Mouse (Mus musculus) cerebellum, adult 18-20 months (tissue): ENCODE data around the gene Med28.

ENCODE experiments used
- DNase-seq, 2 experiments: peaks; one replicate each; pipeline ENCODE4 v3.0.0; 2021

Med28 gene

DNA sequence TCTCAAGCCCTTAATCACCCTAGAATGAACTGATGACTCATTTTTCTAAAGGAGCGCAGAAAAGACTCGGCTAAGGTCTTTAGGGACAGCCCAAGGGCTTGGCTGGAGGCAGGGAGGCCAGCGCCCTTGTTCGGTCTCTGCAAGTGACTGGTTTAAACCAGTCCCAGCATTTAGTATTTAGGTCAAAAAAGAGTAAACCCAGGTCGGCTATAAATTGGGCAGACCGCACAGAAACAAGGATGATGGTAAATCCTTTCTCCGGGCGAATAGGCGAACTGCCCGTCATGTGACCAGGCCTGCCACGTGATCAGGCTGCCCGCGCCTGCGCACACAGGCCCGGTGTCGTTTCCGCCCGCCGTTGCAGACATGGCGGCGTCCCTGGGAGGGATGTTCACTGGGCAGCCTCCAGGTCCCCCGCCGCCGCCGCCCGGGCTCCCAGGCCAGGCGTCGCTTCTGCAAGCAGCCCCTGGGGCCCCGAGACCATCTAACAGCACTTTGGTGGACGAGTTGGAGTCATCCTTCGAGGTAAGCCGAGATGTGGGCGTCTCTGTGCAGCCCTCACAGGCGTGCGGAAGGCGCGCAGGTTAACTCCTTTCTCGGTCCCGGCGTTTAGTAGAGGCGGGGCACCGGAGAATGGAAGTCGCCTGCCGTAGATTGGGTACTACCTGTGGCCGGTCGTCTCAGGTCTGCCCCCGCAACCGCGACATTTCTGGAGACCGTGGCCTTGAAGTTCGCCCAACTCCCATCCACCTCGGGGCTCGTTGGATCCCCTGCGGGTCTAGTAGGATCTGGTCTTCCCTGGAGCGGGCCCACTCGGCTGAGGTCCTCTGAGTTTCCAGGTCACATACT lies at the start of gene Med28:
Gene Med28 (plus strand): TSS at position 270 of the 849 bp plus-strand sequence.
- DNase-seq: peak; percentile 94 to 96

DNA sequence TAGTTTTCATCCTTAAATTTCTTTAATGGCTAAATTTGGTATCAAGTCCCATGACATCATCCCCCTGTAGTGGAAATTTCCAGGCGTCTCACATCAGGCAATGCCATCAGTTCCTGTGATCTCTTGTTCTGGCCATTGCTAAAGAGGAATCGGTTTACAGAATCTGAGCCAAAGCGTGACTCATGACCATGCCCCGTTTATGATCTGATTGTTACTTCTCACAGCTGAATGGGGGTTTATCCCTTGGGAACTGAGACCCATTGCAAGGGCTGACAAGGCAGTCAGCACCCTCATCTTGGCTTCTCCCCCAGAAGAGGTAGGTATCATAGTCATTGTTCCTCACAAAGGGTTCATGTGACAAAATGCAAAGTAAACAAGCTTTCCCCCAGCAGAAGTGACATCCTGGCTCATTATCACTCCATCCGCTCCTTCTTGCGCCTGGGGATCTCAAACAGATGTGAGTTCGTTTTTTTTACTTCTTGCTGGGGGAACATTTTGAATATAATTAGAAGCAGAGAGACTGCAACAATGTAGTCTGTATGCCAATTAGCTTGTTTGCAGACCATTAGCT lies 47.1 kb upstream of the Med28 start:
- DNase-seq: no peak

DNA sequence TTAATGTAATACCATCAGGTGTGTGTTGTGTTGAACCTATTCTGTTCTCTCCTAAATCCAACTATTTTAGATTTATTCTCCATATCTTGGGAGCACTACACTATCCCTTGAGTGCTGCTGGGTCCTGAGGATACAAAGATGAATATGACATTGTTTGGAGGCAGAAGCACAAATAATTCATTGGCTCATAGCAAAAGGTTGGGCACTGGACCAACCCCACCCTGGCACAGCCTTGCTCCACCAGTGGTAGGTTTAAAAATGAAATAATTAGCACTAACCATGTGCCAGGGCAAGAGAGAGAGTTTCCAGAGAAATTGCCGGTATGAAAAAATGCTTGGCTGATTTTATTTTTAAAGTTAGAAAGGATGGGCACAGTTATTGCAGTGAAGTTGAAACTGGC lies 46.5 kb upstream of the Med28 start:
- no peak for DNase-seq

DNA sequence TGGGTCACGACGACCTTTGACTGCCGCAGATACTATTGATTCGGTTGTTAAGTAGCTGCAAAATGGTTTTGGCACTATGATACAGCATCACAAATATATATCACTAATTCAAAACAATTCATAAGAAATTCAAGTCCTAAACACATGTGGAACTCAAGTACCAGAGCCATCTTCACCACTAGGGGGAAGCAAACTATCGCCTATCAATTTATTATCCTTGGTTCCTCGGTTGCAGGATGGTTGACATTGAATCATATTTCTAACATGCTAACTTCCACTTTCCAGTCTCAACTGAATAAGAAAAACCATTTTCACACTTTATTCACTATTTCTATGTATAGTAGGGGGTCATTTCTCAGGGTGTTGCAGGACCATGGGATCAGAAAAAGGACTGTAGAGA lies 45.8 kb upstream of the Med28 start:
- peak; percentile 39 to 54 for DNase-seq

DNA sequence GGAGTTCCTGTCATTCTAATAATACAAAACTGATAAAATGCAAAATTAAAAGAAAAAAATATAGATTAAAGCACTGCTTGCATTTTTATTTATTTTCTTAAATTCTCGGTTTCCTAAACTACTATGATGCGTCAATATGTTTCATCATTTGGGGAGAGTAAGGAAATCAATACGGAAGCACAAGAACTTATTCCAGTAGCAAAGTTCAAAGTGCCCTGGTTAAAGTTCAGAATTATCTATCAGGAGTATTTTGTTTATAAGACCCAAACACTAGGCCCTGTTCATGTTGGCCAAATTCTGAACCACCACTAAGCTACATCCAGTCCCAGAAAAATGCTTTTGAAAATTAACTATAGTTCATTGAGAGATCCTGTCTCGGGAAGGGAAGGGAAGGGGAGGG lies 45.3 kb upstream of the Med28 start:
- DNase-seq: no peak

DNA sequence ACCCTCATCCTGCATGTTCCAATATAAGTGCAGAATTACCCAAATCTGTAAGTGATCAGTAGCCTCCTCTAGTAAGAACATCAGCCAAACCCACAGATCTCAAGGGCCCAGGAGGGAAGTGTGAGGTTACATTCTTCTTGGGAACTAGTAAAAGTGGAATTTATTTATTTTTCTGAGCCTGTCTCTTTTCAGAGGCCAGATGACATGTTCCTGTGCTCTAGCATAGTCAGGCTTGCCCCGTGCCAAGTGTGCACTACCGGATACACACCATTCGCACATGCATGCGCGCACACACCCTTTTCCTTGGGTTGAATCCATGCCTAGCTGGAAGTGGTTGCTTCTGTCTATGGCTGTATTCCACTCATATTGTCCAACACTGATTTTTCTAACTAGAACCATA lies 44.3 kb upstream of the Med28 start:
- no peak for DNase-seq

DNA sequence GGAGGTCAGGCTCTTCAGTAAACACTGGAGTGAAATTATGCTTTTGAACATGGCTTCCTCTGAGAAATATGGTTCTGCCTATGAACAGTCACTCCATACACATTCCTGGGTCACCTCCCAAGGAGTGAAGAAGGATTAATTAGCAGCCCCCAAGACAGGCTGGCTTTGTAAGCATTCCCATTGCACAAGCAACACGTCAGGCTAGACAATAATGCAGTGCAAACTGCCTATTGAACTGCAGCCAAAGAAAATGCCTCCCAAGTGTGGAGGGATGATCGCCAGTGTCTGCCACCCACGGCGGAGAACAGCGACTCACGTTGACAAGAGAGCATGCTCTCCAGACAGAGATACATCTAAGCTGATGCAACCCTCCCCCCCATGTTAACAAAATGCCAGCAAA lies 43.7 kb upstream of the Med28 start:
- DNase-seq: no peak

DNA sequence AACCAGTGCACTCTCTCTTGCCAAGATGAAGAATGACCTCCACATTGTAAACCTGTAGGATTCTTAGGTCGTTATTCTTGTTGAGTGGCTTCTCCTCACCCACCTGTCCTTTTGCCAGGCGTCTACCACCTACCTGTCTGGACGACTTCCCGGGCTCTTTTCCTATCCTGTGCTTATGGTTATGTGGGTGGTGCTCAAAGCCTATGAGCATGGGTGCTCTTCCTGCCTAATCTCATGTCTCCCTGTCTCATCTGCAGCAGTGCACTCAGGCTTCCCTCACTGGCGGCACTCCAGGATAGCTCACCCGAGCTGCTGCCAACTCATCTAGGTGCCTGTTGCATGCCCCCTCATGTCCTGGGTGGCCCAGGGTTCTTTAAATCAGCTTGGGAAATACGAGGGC lies 42.4 kb upstream of the Med28 start:
- no peak for DNase-seq

DNA sequence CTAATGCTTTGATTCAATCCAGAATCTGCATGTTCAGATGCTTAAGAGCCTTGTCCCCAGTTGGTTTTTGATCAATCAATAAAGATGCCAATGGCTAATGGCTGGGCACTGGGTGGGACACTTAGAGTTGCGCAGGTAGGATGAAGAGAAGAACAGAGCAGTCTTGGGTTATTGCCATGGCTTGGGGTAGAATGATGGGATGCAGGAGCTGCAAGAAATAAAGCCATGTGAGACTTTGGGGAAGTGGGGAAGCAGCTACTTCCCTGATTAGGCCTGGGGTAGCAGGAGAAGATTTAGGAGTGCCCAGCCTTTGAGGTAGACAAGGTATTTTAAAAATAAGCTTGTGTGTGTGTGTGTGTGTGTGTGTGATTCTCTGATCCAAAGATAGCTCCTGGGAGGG lies 40.0 kb upstream of the Med28 start:
- no peak for DNase-seq

DNA sequence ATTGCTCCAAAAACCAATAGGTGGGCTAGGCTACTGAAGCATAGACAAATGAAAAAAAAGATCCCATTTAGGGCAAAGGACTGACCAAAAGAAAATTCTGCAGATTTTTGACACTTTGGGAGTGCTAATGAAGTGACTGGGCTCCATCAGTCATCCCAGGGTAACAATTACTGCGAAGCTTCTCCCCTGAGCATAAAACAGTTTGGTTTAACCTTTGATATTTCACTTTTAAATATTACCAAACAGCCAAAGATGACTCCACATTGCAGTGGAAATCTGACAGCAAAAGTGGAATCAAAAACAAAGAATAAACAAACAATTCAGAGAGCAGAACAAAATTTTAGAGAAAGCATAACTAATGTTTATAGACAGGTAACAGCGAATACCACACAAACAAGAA lies 38.9 kb upstream of the Med28 start:
- DNase-seq: no peak

DNA sequence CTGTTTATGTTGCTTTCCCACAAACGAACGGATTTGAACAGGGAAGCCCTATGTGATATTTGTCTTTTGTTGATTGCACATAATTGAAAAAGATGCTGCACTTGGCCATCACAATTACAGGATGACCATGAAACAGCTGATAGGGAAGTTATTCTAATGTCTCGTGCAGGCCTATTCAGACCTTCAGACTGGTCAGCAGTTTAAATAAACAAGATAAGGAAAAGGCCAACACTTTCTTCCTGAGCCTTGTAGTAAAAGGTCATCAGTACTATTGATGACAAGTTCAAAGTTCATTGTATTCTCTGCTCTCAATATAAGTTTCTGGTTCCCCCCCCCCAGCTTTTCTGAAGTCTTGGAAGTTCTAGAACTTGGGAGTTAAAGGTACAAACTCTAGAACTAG lies 37.4 kb upstream of the Med28 start:
- DNase-seq: no peak

DNA sequence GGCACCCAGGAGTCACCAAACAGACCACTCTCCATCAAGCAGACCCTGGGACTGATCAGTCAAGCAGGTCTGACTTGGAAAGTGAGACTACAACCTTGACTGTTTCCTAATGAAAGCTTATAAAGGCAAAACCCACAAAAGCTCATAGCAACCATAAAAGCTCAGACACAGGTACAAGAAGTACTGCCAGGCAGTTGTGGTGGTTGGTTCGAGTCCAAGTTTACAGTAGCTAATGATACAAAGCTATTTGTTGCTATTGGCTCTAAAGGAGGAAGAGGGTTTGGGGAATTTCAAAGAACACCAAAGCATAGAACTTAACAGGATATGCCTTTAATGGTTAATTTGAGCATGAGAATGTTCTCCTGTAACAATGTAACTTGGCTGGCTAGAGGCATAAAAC lies 36.4 kb upstream of the Med28 start:
- DNase-seq: no peak

DNA sequence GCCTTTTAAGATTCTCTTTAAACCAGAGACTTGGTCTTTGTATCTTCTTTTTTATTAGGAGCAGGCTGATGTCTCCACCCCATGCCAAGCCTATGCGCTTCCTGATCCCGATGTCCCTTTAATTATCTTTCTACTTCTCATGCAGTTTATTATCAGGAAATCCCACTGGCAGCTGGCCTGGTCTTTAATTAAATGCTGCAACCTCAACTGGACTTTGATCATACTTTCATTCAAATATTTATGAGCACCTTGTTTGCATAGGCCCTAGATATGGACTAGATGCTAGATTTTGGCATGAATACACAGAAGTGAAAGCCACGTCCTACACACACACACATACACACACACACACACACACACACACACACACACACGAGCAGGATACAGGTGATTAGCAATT lies 28.3 kb upstream of the Med28 start:
- no peak for DNase-seq

DNA sequence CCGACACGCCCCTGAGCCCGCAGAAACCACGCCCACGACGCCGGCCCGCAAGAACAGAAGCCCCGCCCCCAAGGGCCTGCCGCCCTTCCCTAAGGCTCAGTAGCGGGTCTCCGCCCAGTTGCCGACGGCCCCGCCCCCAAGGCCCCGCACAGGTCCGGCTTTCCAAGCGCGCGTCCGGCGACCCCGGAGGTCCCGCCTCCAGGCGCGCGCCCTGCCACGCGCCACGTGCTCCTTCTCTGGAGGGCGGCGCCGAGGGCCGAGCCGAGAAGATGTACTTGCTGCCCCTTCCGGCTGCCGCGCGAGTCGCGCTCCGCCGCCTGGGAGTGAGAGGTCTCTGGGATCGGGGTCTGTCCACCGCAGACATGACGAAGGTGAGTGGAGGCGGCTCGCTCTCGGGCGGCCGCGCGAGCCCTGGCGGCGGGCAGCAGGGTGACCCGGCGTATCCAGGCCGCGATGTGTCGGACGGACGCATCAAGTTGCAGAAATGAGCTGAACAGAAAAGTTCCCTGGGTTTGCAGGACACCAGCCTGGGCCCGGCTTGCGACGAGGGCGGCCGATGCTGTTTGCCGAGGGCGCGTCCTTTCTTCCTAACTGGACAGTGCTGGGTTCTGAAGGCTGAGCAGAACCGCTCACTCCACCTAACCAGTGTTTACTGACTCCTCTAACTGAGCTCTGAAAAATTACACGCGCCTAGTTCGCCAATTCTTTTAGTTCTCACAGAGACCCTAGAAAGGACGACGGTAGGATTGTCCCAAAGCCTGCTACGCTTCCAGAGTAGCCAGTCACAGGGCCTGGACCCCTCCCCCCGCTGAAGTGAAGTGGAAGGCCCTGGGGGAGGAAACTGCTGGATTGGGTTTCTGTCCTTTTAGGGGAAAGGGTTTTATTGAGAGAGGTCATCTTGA lies 26.6 kb upstream of the Med28 start, which contains the start of gene Lap3:
Gene Lap3 (plus strand): TSS at position 184 of the 902 bp plus-strand sequence.
- DNase-seq: peak; percentile 98 to 99

DNA sequence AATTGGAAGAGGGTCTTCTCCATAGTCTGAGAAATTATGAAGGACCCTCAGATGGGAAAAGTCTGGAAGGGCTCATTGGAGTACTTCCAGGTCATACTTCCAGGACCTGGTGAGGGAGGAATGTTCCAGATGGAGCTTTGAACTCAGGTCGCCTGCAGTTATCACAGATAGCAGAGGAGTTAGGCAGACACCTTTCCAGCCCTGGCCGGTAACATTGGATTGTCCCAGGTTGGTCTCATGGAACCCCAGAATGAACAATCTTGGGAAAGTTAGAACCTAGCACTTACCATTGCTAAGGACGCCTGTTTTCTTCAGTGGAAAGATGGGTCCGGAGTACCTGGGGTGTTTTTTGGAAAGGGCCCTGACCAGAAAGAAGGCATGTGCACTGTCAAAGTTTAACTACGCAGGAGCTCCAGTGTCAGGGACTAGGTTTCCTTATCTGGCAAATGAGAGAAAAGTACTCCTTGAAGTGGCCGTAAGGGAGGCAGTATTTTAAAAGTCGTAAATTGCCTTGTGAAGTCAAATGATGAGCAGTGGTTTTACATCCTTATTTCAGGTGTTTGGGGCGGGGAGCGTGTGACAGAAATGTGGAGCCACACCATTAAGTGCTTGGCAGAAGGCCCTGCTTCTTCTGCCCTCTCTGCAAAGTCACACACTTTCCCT lies 25.8 kb upstream of the Med28 start:
- no peak for DNase-seq

DNA sequence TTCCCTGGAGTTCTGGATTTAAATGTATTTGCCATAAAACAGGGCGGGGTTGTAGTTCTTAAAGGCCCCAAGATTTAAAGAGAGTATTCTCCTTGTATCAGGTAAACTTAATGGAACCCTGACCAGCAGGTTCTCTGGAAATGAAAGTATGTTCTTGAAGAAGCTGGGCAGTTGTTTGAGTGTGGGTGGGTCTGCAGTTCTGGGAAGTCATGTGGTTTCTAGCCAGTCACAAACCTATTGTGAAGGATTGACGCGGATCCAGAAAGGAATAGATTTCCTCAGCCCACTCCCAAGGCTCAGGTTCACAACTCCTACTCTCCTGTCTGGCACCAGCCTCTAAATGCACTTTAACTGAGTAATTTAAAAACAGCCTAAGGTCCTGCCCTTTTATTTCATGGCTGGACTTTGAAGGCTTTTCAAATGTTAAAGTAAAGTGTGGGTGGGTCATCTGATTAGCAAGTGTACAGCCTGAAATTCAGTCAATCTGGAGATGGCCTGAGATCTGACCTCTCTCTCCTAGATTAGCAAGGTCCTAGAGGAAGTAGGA lies 24.5 kb upstream of the Med28 start:
- no peak for DNase-seq

DNA sequence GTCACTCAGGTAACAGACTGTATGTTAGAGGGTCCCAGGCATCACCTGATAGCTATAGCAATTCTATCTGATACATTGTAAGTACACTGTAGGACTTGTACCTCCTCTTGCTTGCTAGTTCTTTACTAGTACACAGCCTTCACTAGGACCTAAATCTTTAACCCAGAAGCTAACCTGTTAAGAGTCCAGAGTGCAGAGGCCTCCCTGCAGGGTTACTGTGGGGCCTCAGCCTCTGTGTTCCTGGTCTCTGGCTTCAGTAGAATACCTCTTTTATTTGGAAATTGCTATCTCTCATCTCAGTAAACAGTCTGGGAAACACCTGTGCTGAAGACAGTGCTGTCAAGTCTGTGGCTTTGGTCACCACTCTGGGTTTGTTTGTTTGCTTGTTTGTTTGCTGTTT lies 24.0 kb upstream of the Med28 start:
- no peak for DNase-seq

DNA sequence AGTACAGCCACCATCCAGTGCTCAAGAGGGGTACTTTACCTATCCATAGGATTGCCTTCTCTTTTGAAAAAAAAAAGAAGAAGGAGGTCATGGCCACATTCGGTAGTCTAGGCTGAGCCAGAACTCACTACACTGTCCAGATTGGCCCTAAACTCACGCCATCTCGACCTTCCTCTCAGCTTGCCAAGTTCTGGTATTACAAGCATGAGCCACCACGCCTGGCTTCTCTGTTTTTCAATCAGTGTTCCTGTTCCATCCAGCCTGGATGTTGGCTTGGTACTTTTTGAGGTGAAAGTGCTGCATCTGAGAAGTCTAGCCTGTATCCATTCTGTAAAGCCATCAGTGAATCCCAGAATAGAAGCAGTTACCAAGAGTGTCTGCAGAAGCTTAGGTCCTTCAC lies 23.6 kb upstream of the Med28 start:
- no peak for DNase-seq

DNA sequence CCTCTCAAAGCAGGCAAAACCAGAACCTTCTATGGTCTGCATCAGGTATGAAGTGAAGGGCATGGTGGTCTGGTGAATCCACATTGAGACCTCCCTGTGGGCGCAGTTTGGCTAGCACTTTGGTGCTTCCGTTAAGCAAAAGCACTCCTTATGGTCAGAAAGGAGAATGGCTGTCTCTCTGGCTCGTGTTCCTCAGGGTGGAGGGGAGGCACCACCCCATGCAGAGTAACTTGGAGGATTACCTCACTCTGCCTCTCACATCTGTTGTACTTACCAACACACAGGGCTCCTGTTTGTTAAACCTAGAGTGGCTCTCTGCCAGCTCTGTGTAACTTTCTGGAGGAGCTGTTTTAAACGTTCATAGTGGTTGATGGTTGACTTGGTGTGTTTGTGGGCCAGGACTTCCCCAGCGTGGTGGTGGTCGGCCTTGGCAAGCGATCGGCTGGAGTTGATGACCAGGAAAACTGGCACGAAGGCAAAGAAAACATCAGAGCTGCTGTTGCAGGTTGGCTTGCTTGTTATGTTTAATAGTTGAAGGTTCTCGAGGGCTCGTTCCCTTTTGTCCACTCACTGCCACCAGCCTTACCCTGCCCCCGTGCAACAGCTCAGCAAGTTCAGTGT lies 23.0 kb upstream of the Med28 start:
- DNase-seq: no peak

DNA sequence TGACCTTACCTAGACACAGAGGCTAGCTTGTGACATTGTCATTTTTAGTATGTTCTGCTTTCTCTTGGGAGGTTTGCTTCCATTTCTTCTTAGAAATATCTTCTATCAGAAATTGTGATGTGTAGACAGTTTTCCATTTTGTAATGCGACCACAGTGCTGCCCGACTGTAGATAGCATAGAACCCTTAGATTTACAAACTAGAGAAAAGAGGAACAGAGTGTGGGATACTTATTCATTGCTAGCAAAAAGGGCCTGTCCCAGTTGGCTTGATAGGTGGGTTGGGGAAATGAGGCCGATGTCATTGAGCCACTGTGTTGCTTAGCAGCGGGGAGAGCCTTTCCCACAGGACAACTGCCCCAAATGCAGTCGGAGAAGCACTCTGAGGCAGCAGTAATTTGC lies 22.5 kb upstream of the Med28 start:
- DNase-seq: no peak

DNA sequence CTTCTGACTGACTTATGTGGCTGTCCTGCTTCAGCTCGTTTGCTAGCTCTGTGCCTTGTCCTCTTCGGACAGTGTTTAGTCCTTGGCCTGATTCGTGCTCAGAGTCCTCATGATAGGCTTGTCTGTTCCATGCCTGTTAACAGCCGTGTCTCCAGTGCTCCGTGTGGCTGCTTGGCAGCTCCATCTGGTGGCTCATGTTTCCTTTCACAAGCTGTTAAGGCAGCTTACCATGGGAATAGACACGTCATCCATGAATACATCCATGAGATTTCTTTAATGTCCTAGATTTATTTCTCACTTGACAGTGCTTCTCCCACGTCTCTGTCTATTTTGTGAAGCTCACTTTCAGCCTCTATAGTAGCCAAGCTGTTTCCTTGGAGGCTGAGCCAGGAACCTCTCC lies 10.0 kb upstream of the Med28 start:
- DNase-seq: no peak

DNA sequence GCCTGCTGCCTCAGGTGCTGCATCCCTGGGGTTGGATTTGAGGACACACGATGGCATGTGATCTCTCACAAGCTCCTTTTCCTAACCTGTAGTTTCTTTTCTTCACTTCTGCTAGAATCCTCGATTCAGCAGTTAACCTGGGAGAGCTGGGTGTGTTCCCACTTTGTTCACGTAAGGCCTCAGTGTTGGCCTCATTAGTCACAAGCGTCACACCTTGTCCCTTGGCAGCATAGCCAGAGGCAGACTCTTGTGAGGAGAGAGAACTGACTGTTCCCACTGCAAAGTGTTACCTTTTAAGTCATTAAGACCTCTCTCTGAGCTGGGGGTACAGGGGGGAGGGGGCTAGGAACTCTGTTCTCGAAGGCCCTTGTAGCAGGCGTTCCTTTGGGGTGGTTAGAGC lies 7.1 kb upstream of the Med28 start:
- no peak for DNase-seq
